Mouse (Mus musculus) thymus, postnatal 4 days (tissue): ENCODE results near the gene Angptl6.

Source experiments
- DNase-seq: peaks from one replicate; pipeline ENCODE4 v3.0.0; 2021

Gene Angptl6

GRCm38 (mm10) chr9:20878710-20879065 is 839 bp downstream of the Angptl6 start:
- peak; percentile 66 for DNase-seq

GRCm38 (mm10) chr9:20878041-20878709 is 1.4 kb downstream of the Angptl6 start:
- DNase-seq, result peak; percentile 100

GRCm38 (mm10) chr9:20877118-20878040 is 2.1 kb downstream of the Angptl6 start:
- no peak for DNase-seq

GRCm38 (mm10) chr9:20876318-20877117 is 3.0 kb downstream of the Angptl6 start:
- no peak for DNase-seq

GRCm38 (mm10) chr9:20875021-20875790 is 4.3 kb downstream of the Angptl6 start:
- no peak for DNase-seq

GRCm38 (mm10) chr9:20873521-20873920 is 6.0 kb downstream of the Angptl6 start:
- no peak for DNase-seq

GRCm38 (mm10) chr9:20872991-20873390 is 6.5 kb downstream of the Angptl6 start:
- no peak for DNase-seq

- DNase-seq, result no peak
Measured at GRCm38 (mm10) chr9:20870211-20871173, 9.0 kb downstream of the Angptl6 start.

- DNase-seq, result no peak
Measured at GRCm38 (mm10) chr9:20869246-20869645, 10.3 kb downstream of the Angptl6 start.

- DNase-seq, result peak; percentile 67
Measured at GRCm38 (mm10) chr9:20868448-20869001, 11.0 kb downstream of the Angptl6 start, which contains the start of gene A230050P20Rik. TSS of gene A230050P20Rik (plus strand) at chr9:20868642.

GRCm38 (mm10) chr9:20866879-20867278 is 12.6 kb downstream of the Angptl6 start:
- DNase-seq, result no peak

GRCm38 (mm10) chr9:20862225-20862624 is 17.3 kb downstream of the Angptl6 start:
- no peak for DNase-seq

GRCm38 (mm10) chr9:20861821-20862220 is 17.7 kb downstream of the Angptl6 start:
- peak; percentile 73 for DNase-seq

GRCm38 (mm10) chr9:20859926-20860325 is 19.6 kb downstream of the Angptl6 start:
- DNase-seq, result no peak

- DNase-seq, result peak; percentile 75
Measured at GRCm38 (mm10) chr9:20857131-20857530, 22.4 kb downstream of the Angptl6 start.

- no peak for DNase-seq
Measured at GRCm38 (mm10) chr9:20850179-20850578, 29.3 kb downstream of the Angptl6 start.

GRCm38 (mm10) chr9:20842670-20843069 is 36.9 kb downstream of the Angptl6 start:
- DNase-seq, result no peak

- no peak for DNase-seq
Measured at GRCm38 (mm10) chr9:20842211-20842610, 37.3 kb downstream of the Angptl6 start.

- DNase-seq, result no peak
Measured at GRCm38 (mm10) chr9:20838931-20839330, 40.6 kb downstream of the Angptl6 start.

- no peak for DNase-seq
Measured at GRCm38 (mm10) chr9:20837184-20837947, 42.2 kb downstream of the Angptl6 start.
